Mouse (Mus musculus): ENCODE data around the gene Olfr544.
"Not testable (repeated sequence)": the region's sequence is repeated elsewhere in the genome, so short reads cannot be mapped to it uniquely, and the experiment has no call there.

Gene Olfr544

GRCm38 (mm10) chr7:102488161-102488560, at the start of gene Olfr544:
TSS of gene Olfr544 (minus strand) at chr7:102488313.
- no peak for DNase-seq (ENCODE audit: low read depth, low spot score)

GRCm38 (mm10) chr7:102534449-102534848, 46.3 kb upstream of the Olfr544 start, which contains the start of gene Olfr547:
TSS of gene Olfr547 (plus strand) at chr7:102534749.
- no peak for DNase-seq (ENCODE audit: low read depth, low spot score)

GRCm38 (mm10) chr7:102529052-102529451, 40.9 kb upstream of the Olfr544 start:
- DNase-seq (ENCODE audit: low read depth, low spot score), result no peak

GRCm38 (mm10) chr7:102517051-102517335, 28.9 kb upstream of the Olfr544 start:
- no peak for DNase-seq (ENCODE audit: low read depth, low spot score)

GRCm38 (mm10) chr7:102516261-102517050, 28.3 kb upstream of the Olfr544 start:
- no peak for DNase-seq (ENCODE audit: low read depth, low spot score)

GRCm38 (mm10) chr7:102514144-102514543, 26.0 kb upstream of the Olfr544 start:
- DNase-seq (ENCODE audit: low read depth, low spot score), result no peak

- DNase-seq (ENCODE audit: low read depth, low spot score), result peak; percentile 62
These were observed 24.8 kb upstream of the Olfr544 start for GRCm38 (mm10) chr7:102512814-102513435.

- no peak for DNase-seq (ENCODE audit: low read depth, low spot score)
These were observed 23.8 kb upstream of the Olfr544 start for GRCm38 (mm10) chr7:102511927-102512326.

GRCm38 (mm10) chr7:102509726-102510125, 21.6 kb upstream of the Olfr544 start:
- DNase-seq (ENCODE audit: low read depth, low spot score), result no peak

- DNase-seq (ENCODE audit: low read depth, low spot score), result no peak
These were observed 20.6 kb upstream of the Olfr544 start for GRCm38 (mm10) chr7:102508666-102509065.

GRCm38 (mm10) chr7:102508066-102508465, 20.0 kb upstream of the Olfr544 start:
- no peak for DNase-seq (ENCODE audit: low read depth, low spot score)

- DNase-seq (ENCODE audit: low read depth, low spot score), result peak; percentile 64
These were observed 18.7 kb upstream of the Olfr544 start for GRCm38 (mm10) chr7:102506848-102507247.

- no peak for DNase-seq (ENCODE audit: low read depth, low spot score)
These were observed 13.9 kb upstream of the Olfr544 start for GRCm38 (mm10) chr7:102501986-102502385.

- DNase-seq (ENCODE audit: low read depth, low spot score), result no peak
These were observed 11.4 kb upstream of the Olfr544 start, which contains the start of gene Olfr545 for GRCm38 (mm10) chr7:102499473-102499872. TSS of gene Olfr545 (minus strand) at chr7:102499573.

GRCm38 (mm10) chr7:102494416-102494815, 6.3 kb upstream of the Olfr544 start:
- DNase-seq (ENCODE audit: low read depth, low spot score), result not testable (repeated sequence)

GRCm38 (mm10) chr7:102486105-102486504, 2.0 kb downstream of the Olfr544 start:
- DNase-seq (ENCODE audit: low read depth, low spot score), result no peak

GRCm38 (mm10) chr7:102484766-102485165, 3.3 kb downstream of the Olfr544 start:
- not testable (repeated sequence) for DNase-seq (ENCODE audit: low read depth, low spot score)

GRCm38 (mm10) chr7:102483665-102484064, 4.4 kb downstream of the Olfr544 start:
- no peak for DNase-seq (ENCODE audit: low read depth, low spot score)

- no peak for DNase-seq (ENCODE audit: low read depth, low spot score)
These were observed 6.5 kb downstream of the Olfr544 start, which contains the start of gene Olfr543 for GRCm38 (mm10) chr7:102481579-102481978. TSS of gene Olfr543 (minus strand) at chr7:102481679.

- DNase-seq (ENCODE audit: low read depth, low spot score), result no peak
These were observed 7.3 kb downstream of the Olfr544 start for GRCm38 (mm10) chr7:102480821-102481220.

GRCm38 (mm10) chr7:102479368-102480078, 8.6 kb downstream of the Olfr544 start:
- no peak for DNase-seq (ENCODE audit: low read depth, low spot score)

GRCm38 (mm10) chr7:102478926-102479325, 9.2 kb downstream of the Olfr544 start:
- DNase-seq (ENCODE audit: low read depth, low spot score), result no peak
